In the genomic region with DNA sequence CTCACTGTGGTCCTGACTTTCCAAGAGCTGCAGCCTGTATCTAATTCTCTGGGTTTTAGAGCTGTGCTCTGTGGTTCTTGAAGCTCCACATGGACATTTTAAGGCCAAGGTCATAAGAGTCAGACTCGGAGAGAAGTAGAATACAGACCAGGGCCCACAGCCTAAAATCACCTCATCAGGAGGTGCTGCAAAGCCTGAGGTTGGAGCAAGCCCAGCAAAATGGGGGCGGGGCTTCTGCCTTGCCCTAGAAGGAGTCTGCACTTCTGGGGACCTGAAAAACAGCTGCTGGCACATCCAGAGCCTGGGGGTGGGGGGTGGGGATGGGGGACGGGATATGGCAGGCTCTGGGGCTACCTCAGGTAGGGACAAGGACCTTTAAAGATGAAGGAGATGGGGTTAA, we compare ENCODE assay signal across 23 mouse cellular contexts. TPM values are rescaled to one million over a fixed set of nuclear protein-coding genes. Genes with fewer than 3 reads are reported as not detected.
DNase-seq lines count a peak whose midpoint lies in the region; ATAC-seq lines count a peak whose summit lies in the region.
"Had no signal": no experiment of that assay in that cellular context is flagged by ENCODE, and none has a peak within 500 bp of the region (broad histone marks: within the 10 kb centered on the region; RNA-seq: fewer than 3 reads in every experiment).

No protein-coding gene starts in this region.

- no peak overlapping the region for H3K4me2 ChIP-seq in heart, embryonic 11.5 days
- H3K4me2 ChIP-seq: embryonic facial prominence, embryonic 12.5 days; hindbrain, embryonic 15.5 days; limb, embryonic 12.5 days; liver, embryonic 15.5 days; lung, embryonic 14.5 days had no signal

- H3K4me3 ChIP-seq in heart, embryonic 10.5 days = no peak overlapping the region
- no peak overlapping the region for H3K4me3 ChIP-seq in heart, embryonic 11.5 days (ENCODE audit: low read depth, low read length)
- H3K4me3 ChIP-seq: embryonic facial prominence, embryonic 12.5 days; heart, adult 2 months; hindbrain, embryonic 15.5 days; limb, embryonic 12.5 days; liver, embryonic 15.5 days had no signal

- H3K4me1 ChIP-seq in heart, embryonic 10.5 days = peaks cover 23% of the 10 kb centered on the region; the same call in 1 of the 2 replicates
- H3K4me1 ChIP-seq in heart, embryonic 11.5 days (ENCODE audit: control insufficient read depth, insufficient read depth, low read length) = peaks cover under 1% of the 10 kb centered on the region; the same call in 1 of the 2 replicates
- H3K4me1 ChIP-seq: hindbrain, embryonic 15.5 days; liver, embryonic 15.5 days had no signal

- 37% methylated on average over 3 of the region's 3 CpGs for WGBS in heart, embryonic 10.5 days
- 30% methylated on average over 3 of the region's 3 CpGs for WGBS in heart, embryonic 11.5 days (ENCODE audit: insufficient replicate concordance)

- no peak for ATAC-seq in heart, embryonic 11.5 days (replicated peaks; ENCODE audit: insufficient number of reproducible peaks, low FRiP score, low TSS enrichment)
- ATAC-seq in granulocyte monocyte progenitor cell, adult 5-6 weeks (replicated peaks; ENCODE audit: poor library complexity, severe bottlenecking) = no peak
- ATAC-seq: forebrain, embryonic 14.5 days; inflammation-experienced regulatory T-cells, adult 6 months; Patski had no signal

- H3K9ac ChIP-seq in heart, embryonic 11.5 days (ENCODE audit: low read depth, low read length) = no peak overlapping the region
- H3K9ac ChIP-seq: embryonic facial prominence, embryonic 12.5 days; hindbrain, embryonic 15.5 days; limb, embryonic 12.5 days; liver, embryonic 15.5 days; lung, embryonic 14.5 days had no signal

- peaks cover 15% of the 10 kb centered on the region; the same call in 1 of the 2 replicates for H3K36me3 ChIP-seq in heart, embryonic 10.5 days
- no peaks in the 10 kb centered on the region for H3K36me3 ChIP-seq in heart, embryonic 11.5 days (ENCODE audit: control insufficient read depth, insufficient read depth, low read length)
- H3K36me3 ChIP-seq: embryonic facial prominence, embryonic 12.5 days; hindbrain, embryonic 15.5 days; liver, embryonic 15.5 days had no signal

- no peaks in the 10 kb centered on the region for H3K27me3 ChIP-seq in heart, embryonic 10.5 days (ENCODE audit: insufficient read depth, poor library complexity, severe bottlenecking)
- no peaks in the 10 kb centered on the region for H3K27me3 ChIP-seq in heart, embryonic 11.5 days (ENCODE audit: control insufficient read depth, insufficient read depth, low read length)
- H3K27me3 ChIP-seq: embryonic facial prominence, embryonic 12.5 days; hindbrain, embryonic 15.5 days; limb, embryonic 12.5 days; liver, embryonic 15.5 days; Patski had no signal

- peak overlapping the region; percentile 42; the same call in 1 of the 2 replicates for H3K27ac ChIP-seq in heart, embryonic 10.5 days
- H3K27ac ChIP-seq in heart, embryonic 11.5 days (ENCODE audit: low read depth, low read length) = no peak overlapping the region
- H3K27ac ChIP-seq: embryonic facial prominence, embryonic 12.5 days; heart, adult 2 months; hindbrain, embryonic 15.5 days; liver, embryonic 15.5 days had no signal

- DNase-seq in heart, embryonic 10.5 days (ENCODE audit: low spot score) = no peak
- peak; percentile 56 for DNase-seq in testis, postnatal 10 days (ENCODE audit: low spot score)
- DNase-seq in testis, postnatal 14 days (ENCODE audit: low spot score) = no peak
- peak; percentile 55 to 76 for DNase-seq in adrenal gland, postnatal 36 days
- no peak for DNase-seq in cerebellum, postnatal 36 days
- DNase-seq: cerebellum, adult 8-10 months; embryo, embryonic 11 days; gastrocnemius, postnatal 25 days; heart, adult 2 months; kidney, adult 11 months; lung, embryonic 14.5 days; lung, postnatal 14 days; midbrain, embryonic 14.5 days; right cerebral cortex, postnatal 14 days had no signal

- H3K9me3 ChIP-seq in heart, embryonic 10.5 days = no peaks in the 10 kb centered on the region
- no peaks in the 10 kb centered on the region for H3K9me3 ChIP-seq in heart, embryonic 11.5 days (replicated peaks; ENCODE audit: control insufficient read depth, low read length)
- H3K9me3 ChIP-seq: embryonic facial prominence, embryonic 12.5 days; hindbrain, embryonic 15.5 days; limb, embryonic 12.5 days; liver, embryonic 15.5 days had no signal

RNA-seq across cellular contexts. Expression of a gene that starts 27.2 kb away (rescaled TPM):
- 4.6 and 9.0 TPM in 2 replicates for polyA plus RNA-seq in heart, embryonic 10.5 days (2016; fragmentation: Nextera tagmentation; extraction: Ambion mirVana)
- 3.1 and 3.2 TPM in 2 replicates for polyA plus RNA-seq in heart, embryonic 11.5 days (2014; fragmentation: Nextera tagmentation; extraction: Ambion mirVana)
- 1 to 10 TPM; 2.6 to 4.3 TPM for total RNA-seq in adrenal gland, postnatal 36 days (2021)
- total RNA-seq in granulocyte monocyte progenitor cell, adult 5-6 weeks (2014; fragmentation: Nextera tagmentation) = 32.9 and 33.6 TPM in 2 replicates
- 9.7 and 13.6 TPM in 2 replicates for total RNA-seq in granulocyte monocyte progenitor cell, adult 5-6 weeks (2017)

Comparison
In these comparisons a context has a peak if more than half of its experiments do, and no peak if none do; other contexts are left out.
1. DNase-seq: peak in testis, postnatal 10 days (single experiment) and adrenal gland, postnatal 36 days (2 of 2); none in heart, embryonic 10.5 days (single experiment), testis, postnatal 14 days (single experiment) and cerebellum, postnatal 36 days (0 of 2).